Mouse (Mus musculus) small intestine, adult 2 months (tissue): ENCODE measurements around the gene Mettl7b.

ENCODE experiments used
- CTCF ChIP-seq: fragments of 200-500 bp; IDR thresholded peaks from 2 replicates; pipeline ENCODE4 v1.5.1; 2012; ENCODE audit warnings: low read depth, mild to moderate bottlenecking, control low read depth, inconsistent platforms, low read length, moderate library complexity, mixed read lengths; ENCODE audit not compliant: insufficient replicate concordance, insufficient read length; ENCODE audit errors: extremely low read depth
- POLR2A ChIP-seq: fragments of 200-500 bp; IDR thresholded peaks from 2 replicates; pipeline ENCODE4 v1.6.1; 2012; ENCODE audit warnings: low read depth, mild to moderate bottlenecking, control low read depth, inconsistent platforms, low read length, moderate library complexity

- no peak for TF ChIP-seq CTCF
- no peak for TF ChIP-seq POLR2A
These were observed 29.3 kb downstream of the Mettl7b start for GRCm38 (mm10) chr10:128931441-128931840.
